Mouse (Mus musculus): ENCODE measurements around the gene Eomes.

- no peak for TF ChIP-seq POLR2A (IDR thresholded peaks at IDR 0.05; ENCODE audit: extremely low read depth, insufficient read depth, low read length)
- TF ChIP-seq CTCF (IDR thresholded peaks at IDR 0.05; ENCODE audit: low read depth, low read length), result no peak
Measured at GRCm38 (mm10) chr9:118517619-118518018, 39.6 kb downstream of the Eomes start.
